Mouse (Mus musculus): ENCODE measurements at regions not wholly inside any gene's neighbourhood (a gene's known extent, or its start where the extent isn't known, plus 50 kb on each side); places are given as distances from the start of the nearest gene placed in this dataset.

- ATAC-seq (replicated peaks; ENCODE audit: poor library complexity, severe bottlenecking) = no peak
Measured at GRCm38 (mm10) chr13:44026321-44027255, 242.0 kb downstream of the Cd83 start.

GRCm38 (mm10) chr13:44028081-44028480 is 243.5 kb downstream of the Cd83 start:
- ATAC-seq (replicated peaks; ENCODE audit: poor library complexity, severe bottlenecking) = no peak

- no peak for ATAC-seq (replicated peaks; ENCODE audit: poor library complexity, severe bottlenecking)
Measured at GRCm38 (mm10) chr13:44030590-44030989, 246.0 kb downstream of the Cd83 start.

- ATAC-seq (replicated peaks; ENCODE audit: poor library complexity, severe bottlenecking) = no peak
Measured at GRCm38 (mm10) chr13:44037774-44038294, 253.3 kb downstream of the Cd83 start.

GRCm38 (mm10) chr13:44038322-44038721 is 253.7 kb downstream of the Cd83 start:
- ATAC-seq (replicated peaks; ENCODE audit: poor library complexity, severe bottlenecking) = no peak

GRCm38 (mm10) chr13:44040640-44041039 is 256.1 kb downstream of the Cd83 start:
- no peak for ATAC-seq (replicated peaks; ENCODE audit: poor library complexity, severe bottlenecking)

- no peak for ATAC-seq (replicated peaks; ENCODE audit: poor library complexity, severe bottlenecking)
Measured at GRCm38 (mm10) chr13:44042730-44043493, 258.3 kb downstream of the Cd83 start.

GRCm38 (mm10) chr13:44043494-44043885 is 258.9 kb downstream of the Cd83 start:
- no peak for ATAC-seq (replicated peaks; ENCODE audit: poor library complexity, severe bottlenecking)

- ATAC-seq (replicated peaks; ENCODE audit: poor library complexity, severe bottlenecking) = no peak
Measured at GRCm38 (mm10) chr13:44044546-44045216, 260.1 kb downstream of the Cd83 start.

GRCm38 (mm10) chr13:44046436-44046835 is 261.9 kb downstream of the Cd83 start:
- no peak for ATAC-seq (replicated peaks; ENCODE audit: poor library complexity, severe bottlenecking)

GRCm38 (mm10) chr13:44054157-44054556 is 269.6 kb downstream of the Cd83 start:
- no peak for ATAC-seq (replicated peaks; ENCODE audit: poor library complexity, severe bottlenecking)

- no peak for ATAC-seq (replicated peaks; ENCODE audit: poor library complexity, severe bottlenecking)
Measured at GRCm38 (mm10) chr13:44055573-44056491, 271.3 kb downstream of the Cd83 start.

GRCm38 (mm10) chr13:44056716-44057115 is 272.1 kb downstream of the Cd83 start:
- no peak for ATAC-seq (replicated peaks; ENCODE audit: poor library complexity, severe bottlenecking)

- no peak for ATAC-seq (replicated peaks; ENCODE audit: poor library complexity, severe bottlenecking)
Measured at GRCm38 (mm10) chr13:44057542-44057941, 273.0 kb downstream of the Cd83 start.

GRCm38 (mm10) chr13:44058277-44058676 is 273.7 kb downstream of the Cd83 start:
- ATAC-seq (replicated peaks; ENCODE audit: poor library complexity, severe bottlenecking) = no peak

- ATAC-seq (replicated peaks; ENCODE audit: poor library complexity, severe bottlenecking) = no peak
Measured at GRCm38 (mm10) chr13:44059436-44059835, 274.9 kb downstream of the Cd83 start.

GRCm38 (mm10) chr13:44061286-44061685 is 276.7 kb downstream of the Cd83 start:
- no peak for ATAC-seq (replicated peaks; ENCODE audit: poor library complexity, severe bottlenecking)

GRCm38 (mm10) chr13:44061721-44062300 is 277.2 kb downstream of the Cd83 start:
- no peak for ATAC-seq (replicated peaks; ENCODE audit: poor library complexity, severe bottlenecking)

- ATAC-seq (replicated peaks; ENCODE audit: poor library complexity, severe bottlenecking) = no peak
Measured at GRCm38 (mm10) chr13:44063317-44063716, 278.7 kb downstream of the Cd83 start.

All from granulocyte monocyte progenitor cell, adult 5-6 weeks (primary cell).